Mouse (Mus musculus) cortical plate, adult 2 months (tissue): ENCODE data around the gene Dyrk1a.

Source experiments
- CTCF ChIP-seq: fragments of 200-500 bp; IDR thresholded peaks from 2 replicates; pipeline ENCODE4 v1.5.1; 2011; ENCODE audit warnings: mild to moderate bottlenecking, control low read depth, low read length; ENCODE audit not compliant: insufficient read depth; ENCODE audit errors: extremely low read depth
- POLR2A ChIP-seq: fragments of 200-500 bp; IDR thresholded peaks from 2 replicates; pipeline ENCODE4 v1.6.1; 2011; ENCODE audit warnings: mild to moderate bottlenecking, low read length, control low read depth; ENCODE audit not compliant: insufficient read depth; ENCODE audit errors: extremely low read depth

DNA sequence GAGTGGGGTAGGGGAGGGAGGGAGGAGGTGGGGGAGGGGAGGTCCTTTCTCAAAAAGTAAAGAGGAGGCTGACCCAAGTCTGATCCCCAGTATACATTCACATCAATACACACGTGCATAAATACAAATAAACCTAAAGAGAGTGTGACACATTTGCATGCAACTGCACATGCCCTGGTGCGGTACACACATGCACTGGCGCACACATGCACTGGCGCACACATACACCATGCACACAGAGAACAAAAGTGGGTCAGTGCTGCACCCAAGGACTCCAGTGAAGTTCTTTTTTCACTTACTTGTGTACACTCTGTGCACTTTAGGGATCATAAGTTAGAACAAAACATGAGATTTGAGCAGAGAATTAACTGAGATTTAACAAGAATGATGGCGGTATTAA lies 31.3 kb downstream of the Dyrk1a start:
- no peak for TF ChIP-seq POLR2A
- TF ChIP-seq CTCF = no peak
